Mouse (Mus musculus): ENCODE results near the gene Ttc1. TPM values are rescaled to one million over a fixed set of nuclear protein-coding genes. Genes with fewer than 3 reads are reported as not detected.
A peak's percentile ranks its signal among the peaks of the same experiment; 100 is the strongest.

Ttc1 gene
- polyA plus RNA-seq, 1 experiment = 23.2 TPM

DNA sequence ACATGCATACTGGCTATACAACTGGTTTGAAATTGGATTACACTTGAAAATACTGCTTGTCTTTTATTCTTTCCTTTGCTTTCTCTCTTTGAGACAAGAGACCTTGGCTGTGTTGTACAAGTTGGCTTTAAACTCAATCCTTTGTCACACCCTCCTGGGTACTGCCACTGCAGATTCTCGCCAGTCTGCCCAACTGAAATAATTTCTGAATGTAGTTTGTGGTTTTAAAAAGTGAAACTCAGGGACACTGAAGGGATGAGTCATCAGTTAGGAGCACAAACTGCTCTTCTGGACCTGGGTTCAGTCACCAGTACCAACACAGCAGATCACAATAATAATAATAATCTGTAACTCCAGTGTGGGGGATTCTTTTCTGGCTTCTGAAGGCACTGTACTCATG is 44.3 kb downstream of the Ttc1 start:
- no peak for DNase-seq (ENCODE audit: low read depth)

DNA sequence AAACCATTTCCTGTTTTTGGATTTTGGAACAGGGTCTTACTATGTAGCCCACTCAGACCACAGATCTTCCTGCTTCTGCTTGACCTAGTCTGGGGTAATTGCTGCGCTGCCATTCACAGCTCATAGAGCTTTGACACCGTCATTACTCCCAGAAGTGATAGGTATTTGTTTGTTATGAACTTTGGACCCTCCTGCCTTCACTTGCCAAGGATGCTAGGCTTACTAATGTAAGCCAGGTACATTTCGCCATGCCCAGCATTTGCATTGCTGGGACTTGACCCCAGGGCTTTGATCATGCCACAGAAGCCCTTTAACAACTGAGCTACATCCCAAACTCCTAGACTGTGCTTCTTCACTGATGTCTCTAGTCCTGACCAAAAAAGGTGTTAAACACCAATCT is 47.5 kb downstream of the Ttc1 start:
- no peak for DNase-seq (ENCODE audit: low read depth)

DNA sequence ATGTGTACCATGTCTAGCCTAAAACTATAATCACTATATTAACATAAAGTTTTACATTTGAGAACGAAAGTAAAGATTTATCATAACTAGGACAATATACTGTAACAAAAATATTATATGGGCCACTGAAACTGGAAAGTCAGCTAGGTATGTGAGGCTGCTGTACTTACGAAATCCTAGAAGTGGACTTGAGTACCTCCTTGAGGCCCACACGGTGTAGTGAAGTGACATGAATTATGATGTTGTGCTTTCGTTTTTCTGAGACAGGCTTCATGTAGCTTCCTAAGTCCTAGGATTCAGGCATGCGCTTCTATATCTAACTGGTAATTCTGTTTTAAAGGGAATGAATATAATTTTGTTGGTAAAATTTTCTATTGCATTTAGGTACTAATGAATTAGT is 49.2 kb downstream of the Ttc1 start:
- DNase-seq (ENCODE audit: low read depth) = no peak

DNA sequence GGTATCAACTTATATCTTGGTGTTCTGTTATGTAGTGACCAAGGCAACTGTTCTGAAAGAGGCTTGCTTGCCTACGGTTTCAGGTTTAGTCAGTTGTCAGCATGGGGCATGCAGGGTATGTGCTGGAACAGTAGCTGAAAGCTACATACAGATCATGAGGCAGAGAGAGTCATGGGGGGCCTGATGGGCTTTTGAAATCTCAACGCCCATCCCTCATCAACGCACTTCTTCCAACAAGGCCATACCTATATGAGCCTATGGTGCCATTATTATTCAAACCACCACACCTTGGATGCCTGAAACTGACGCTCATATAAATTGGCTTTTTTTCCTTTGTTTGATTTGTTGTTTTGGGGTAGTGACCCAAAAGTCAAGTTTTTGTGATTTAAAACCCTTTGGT is 51.2 kb downstream of the Ttc1 start:
- no peak for DNase-seq (ENCODE audit: low read depth)

DNA sequence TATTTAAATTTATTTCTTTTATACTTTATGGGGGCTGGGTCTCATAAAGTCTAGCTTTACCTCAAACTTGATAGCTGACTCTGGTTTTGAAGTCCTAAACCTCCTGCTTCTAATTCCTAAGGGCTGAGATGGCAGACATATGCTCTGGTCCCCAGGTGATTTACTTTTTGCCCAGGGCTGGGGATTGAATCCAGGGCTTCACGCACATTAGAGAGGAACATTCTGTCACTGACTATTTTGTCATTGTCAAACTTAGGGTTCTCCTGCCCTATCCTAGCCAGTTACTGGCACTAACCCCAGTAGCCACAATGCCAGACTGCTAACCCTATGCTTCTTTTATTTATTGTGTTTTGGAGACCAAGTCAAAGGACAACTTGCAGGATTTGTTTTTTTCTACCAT is 59.0 kb downstream of the Ttc1 start:
- no peak for DNase-seq (ENCODE audit: low read depth)

DNA sequence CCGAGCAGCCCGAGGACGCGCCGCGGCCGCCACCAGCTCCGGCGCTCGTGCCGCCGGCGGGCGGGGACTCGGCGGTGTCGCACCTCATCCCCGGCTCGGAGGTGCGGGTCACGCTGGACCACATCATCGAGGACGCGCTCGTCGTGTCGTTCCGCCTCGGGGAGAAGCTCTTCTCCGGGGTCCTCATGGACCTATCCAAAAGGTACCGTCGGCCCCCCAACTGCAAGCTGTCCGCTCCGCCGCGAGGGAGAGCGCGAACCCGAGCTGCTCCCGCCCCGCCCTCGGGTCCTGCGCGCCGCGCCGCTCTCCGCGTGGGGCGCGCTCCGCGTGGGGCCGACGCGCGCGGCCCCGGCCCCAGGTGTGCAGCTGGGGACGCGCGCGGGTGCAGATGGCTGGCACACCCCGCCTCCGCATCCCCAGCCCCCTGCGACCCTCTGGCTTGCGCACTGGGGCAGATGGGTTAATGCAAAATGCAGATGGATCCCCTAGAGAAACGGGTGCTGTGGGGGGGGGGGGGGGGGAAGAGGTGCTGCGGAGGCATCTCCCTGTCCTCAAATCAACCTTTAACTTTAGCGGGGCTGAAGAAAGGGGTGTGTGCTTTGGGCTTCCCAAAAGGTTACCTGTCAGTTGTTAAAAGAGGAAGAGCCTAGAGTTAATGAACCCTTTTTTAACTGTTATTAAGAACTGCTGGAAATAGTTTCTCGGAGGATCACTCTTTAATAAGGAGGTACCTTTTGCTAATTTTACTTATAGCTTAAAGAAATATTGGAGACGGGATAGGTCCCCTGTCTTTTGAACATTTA is 65.2 kb downstream of the Ttc1 start:
- DNase-seq (ENCODE audit: low read depth) = no peak

DNA sequence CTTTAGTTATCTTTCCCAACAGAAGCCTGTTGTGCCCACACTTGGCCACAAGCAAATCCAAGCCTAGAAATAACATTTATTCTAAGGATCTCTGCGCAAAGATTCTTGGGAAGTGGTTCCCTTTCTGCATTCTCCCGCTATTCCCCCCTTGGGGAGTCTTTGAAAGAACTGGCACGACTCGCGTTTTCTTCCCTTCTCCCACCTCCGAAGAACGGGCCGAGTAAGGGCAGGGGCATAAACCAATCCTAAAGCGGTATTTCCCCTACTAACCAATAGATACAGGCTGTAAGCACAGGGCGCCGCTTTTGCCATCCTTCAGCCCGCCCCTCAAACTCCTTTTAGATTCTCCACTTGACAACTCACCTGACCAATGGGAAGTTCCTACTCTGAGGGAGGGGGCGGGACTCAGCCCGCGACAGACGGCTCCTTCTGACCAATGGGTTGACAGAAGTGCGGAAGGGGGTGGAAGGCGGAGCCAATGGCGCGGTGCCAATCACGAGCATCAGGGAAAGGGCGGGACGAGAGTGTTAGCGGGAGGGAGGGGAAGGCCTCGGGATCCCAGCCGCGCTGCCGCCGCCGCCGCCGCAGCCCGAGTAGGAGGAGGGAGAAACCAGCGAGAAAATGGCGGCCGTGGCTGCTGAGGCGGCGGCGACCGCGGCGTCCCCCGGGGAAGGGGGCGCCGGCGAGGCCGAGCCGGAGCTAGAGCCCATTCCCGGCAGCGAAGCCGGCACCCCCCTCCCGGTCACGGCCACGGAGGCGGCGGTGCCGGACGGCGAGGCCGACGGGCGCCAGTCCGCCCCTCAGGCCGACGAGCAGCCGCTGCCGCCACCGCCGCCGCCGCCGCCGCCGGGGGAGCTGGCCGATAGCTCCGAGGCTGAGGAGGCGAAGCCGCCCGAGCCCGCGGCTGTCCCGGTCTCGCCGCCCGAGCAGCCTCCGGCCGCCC is 66.1 kb downstream of the Ttc1 start, which contains the start of gene Pwwp2a:
Pwwp2a (plus strand) TSS at position 527 of the 943 bp plus-strand sequence.
- DNase-seq (ENCODE audit: low read depth) = peak; percentile 93

Other genes with a start within 250 kb of the Ttc1 start
- 2.7 and 4.4 TPM in 2 replicates for gene Ccnjl, start 219.2 kb downstream of the Ttc1 start, polyA plus RNA-seq (2012; rRNA removed)
- 0.24 and 0.38 TPM in 2 replicates for gene 4933415A04Rik, start 161.0 kb downstream of the Ttc1 start, polyA plus RNA-seq (2012; rRNA removed)
- gene Fabp6, start 146.5 kb downstream of the Ttc1 start, polyA plus RNA-seq (2012; rRNA removed) = 0.37 TPM in 1 of 2 replicates, not detected in the other
- gene Pwwp2a, start 66.0 kb downstream of the Ttc1 start, polyA plus RNA-seq (2012; rRNA removed) = 12.5 and 14.8 TPM in 2 replicates
- 2.2 and 2.4 TPM in 2 replicates for gene Adra1b, start 153.2 kb upstream of the Ttc1 start, polyA plus RNA-seq (2012; rRNA removed)

Data from gonadal fat pad, adult 2 months (tissue).